Mouse (Mus musculus): ENCODE measurements around the gene Prdx3. TPM values are rescaled to one million over a fixed set of nuclear protein-coding genes. Genes with fewer than 3 reads are reported as not detected.
A peak's percentile ranks its signal among the peaks of the same experiment; 100 is the strongest.
"Not testable (repeated sequence)": the region's sequence is repeated elsewhere in the genome, so short reads cannot be mapped to it uniquely, and the experiment has no call there.

The Prdx3 gene
- total RNA-seq, 2 experiments from 2014 or later: 362 to 371 TPM

DNA sequence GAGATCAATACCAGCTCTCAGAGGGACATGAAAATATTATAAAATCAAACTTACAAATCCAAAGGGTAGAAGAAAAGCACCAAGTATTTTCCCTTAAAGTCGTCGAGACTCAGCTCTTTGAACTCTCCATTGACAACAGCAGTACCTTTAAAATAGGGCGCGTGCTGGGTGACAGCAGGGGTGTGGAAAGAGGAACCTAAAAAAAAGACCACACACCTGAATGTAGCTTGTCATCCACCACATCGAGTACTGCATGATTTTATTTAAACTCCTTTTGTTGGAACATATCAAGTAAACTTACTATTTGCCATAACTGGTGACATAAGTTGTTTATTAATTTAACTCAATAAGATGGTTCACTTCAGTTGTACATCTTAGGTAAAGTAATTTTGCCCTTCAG is 3.0 kb downstream of the Prdx3 start:
- intact Hi-C loops (cut with DNase I): no loop called here
- no peak for DNase-seq (ENCODE audit: low spot score)

DNA sequence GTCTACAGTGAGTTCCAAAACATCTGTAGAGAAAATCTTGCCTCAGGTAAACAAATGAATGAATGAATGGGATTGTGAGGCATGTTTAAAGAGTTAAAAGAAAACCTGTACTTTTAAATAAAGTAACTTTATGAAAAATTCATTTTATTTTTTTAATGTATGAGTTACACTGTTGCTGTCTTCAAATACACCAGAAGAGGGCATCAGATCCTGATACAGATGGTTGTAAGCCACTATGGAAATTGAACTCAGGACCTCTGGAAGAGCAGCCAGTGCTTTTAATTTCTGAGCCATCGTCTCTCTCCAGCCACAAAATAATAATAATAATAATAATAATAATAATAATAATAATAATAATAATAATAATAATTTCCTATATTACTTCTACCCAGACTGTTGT is 3.9 kb downstream of the Prdx3 start:
- intact Hi-C loops (cut with DNase I): no loop called here
- no peak for DNase-seq (ENCODE audit: low spot score)

DNA sequence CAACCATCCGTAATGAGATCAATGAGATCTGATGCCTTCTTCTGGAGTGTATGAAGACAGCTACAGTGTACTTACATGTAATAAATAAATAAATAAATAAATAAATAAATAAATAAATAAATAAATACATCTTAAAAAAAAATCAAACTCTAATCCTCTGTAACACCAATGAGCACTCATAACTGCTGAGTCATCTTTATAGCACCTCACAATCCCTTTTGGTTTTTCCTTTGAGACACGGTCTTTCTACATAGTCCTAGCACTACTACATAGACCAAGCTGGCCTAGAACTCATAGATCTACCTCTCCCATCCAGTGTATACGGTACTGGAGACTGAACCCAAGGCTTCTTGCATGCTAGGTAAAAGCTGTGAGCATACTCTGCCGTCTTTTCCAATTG is 8.2 kb downstream of the Prdx3 start:
- intact Hi-C loops (cut with DNase I); DNase-seq (ENCODE audit: low spot score): not testable (repeated sequence)

DNA sequence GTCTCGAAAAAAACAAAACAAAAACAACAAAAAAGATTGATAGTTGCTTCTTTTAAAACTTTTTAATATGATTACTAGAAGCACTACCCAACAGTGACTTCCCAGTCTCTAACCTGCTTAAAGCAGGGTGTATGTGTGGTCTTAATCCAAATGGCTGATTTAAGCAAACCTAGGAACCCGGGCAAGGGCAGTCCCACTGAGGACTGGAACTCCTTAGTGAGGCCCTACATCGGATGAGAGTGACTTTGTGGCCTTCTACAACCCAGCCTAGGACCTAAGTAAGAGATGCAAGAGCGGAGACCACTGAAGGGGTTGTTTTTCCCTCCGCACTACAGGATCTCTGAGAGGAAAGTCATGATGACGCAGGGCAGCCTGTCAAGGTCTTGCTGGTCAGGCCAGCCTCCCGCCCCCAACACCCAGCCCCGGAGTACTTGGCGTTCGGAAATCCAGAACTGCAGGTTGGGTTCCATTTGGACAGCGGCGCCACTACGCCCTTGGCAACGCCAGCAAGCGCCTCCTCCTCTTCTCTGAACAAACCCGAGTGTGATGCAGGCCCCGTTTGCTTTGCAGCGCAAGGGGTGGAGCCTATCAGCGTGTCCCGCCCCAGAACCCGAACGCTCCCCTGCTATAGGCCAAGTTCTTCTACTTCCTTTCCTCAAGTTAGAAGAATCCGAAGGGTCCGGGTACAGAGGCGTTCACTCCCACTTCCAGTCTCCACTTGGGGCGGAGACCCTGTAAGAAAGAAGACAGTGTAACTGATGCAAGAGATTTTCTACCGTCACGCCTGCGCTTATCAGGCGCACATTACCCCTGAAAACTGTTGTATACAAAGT is 13.3 kb downstream of the Prdx3 start, which contains the start of gene Sfxn4:
Sfxn4 (minus strand) TSS at position 612 of the 833 bp plus-strand sequence.
- intact Hi-C loops (cut with DNase I): no loop called here
- DNase-seq (ENCODE audit: low spot score): peak; percentile 92

DNA sequence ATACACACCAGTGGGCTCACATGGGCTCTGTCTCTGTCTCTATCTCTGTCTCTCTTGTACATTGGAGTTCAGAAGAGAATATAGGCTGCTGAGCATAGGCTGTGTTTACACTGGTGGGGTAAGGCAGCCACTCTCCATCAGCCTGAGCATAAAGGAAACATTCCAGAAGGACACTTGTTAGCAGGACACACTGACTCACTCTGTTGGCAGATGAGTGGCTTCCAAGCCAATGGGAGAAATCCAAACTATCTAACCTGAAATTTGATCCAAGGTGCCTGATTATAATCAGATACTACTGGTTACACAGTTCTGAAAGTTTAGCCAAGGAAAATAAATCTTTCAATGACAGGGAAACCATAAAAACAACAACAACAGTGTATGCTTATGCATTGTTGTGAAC is 28.6 kb downstream of the Prdx3 start:
- DNase-seq (ENCODE audit: low spot score): no peak
- intact Hi-C loops (cut with DNase I): no loop called here

DNA sequence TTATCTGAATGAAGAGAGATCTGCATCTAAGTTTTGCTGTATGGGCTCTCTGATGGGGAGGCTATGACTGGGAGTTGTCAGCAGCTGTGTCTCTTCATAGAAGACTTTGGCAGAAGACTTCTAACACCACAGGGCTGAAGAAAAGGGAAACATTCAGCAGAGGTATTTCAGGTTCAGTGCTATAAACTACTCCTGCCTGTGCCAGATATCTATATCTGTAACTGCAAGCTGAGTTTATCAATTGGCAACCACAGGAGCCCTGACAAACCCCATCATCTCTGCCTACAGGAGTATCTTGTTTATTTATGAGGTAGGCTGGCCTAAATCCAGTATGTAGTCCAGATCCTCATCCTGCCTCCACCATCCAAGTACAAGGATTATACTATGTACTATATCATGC is 31.0 kb downstream of the Prdx3 start:
- intact Hi-C loops (cut with DNase I): no loop called here
- no peak for DNase-seq (ENCODE audit: low spot score)

DNA sequence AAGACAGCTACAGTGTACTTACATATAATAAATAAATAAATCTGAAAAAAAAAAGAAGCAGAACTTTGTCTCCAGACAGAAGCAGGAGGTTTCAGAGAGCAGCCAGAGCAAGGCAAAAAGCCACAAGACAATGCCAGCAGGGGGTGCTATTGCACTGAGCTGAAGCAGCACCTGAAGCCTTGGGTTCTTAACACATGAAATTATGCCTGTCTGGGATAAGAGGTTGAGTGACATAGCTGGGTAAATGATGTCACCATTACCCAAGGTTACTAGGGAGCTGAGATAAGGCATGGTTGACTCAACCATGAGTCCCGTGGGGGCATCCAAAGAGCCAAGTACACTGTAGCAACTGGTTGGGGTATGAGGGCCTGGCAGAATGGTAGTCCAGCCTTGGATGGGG is 36.6 kb downstream of the Prdx3 start:
- intact Hi-C loops (cut with DNase I): loop anchor here (2.0 kb wide), 1 partner anchor 247 kb away; no protein-coding TSS in a partner anchor
- no peak for DNase-seq (ENCODE audit: low spot score)

DNA sequence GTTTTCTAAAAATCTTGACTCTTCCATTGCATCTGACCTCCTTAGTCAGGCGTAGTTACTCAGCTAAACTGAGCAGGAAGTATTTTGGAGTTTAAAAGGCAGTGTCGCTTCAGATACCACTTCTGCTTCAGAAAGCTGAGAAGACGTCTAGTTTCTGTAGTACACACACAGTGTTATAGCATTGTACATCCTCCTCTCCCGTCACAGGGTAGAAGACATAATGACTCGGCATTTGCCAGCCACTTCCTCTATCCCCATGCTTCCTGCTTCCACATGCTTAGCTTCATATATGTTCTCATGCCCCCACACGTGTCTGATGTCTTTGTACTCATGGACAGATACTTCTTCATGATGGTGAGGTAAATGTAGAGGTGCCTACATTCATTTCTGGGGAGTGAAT is 55.7 kb downstream of the Prdx3 start:
- intact Hi-C loops (cut with DNase I): no loop called here
- DNase-seq (ENCODE audit: low spot score): no peak

Other genes with a start within 250 kb of the Prdx3 start
- under 1 TPM; 0.11 to 0.29 TPM for gene Nanos1, start 118.6 kb downstream of the Prdx3 start, total RNA-seq (2021)
- gene Eif3a, start 83.9 kb downstream of the Prdx3 start, total RNA-seq (2021): 100 to 1,000 TPM; 103 to 106 TPM
- gene Fam45a, start 63.0 kb downstream of the Prdx3 start, total RNA-seq (2021): 10 to 100 TPM; 15.5 to 17.6 TPM
- gene Sfxn4, start 13.1 kb downstream of the Prdx3 start, total RNA-seq (2021): 1 to 10 TPM; 6.5 to 7.7 TPM
- 10 to 100 TPM; 20.6 to 25.6 TPM for gene Grk5, start 15.2 kb upstream of the Prdx3 start, total RNA-seq (2021)

Data from heart, postnatal 25 days (tissue).